Mouse (Mus musculus): Measurements from ENCODE around the gene 5730596B20Rik.

Gene 5730596B20Rik

GRCm38 (mm10) chr6:52209685-52210046, 32.4 kb downstream of the 5730596B20Rik start:
- DNase-seq (ENCODE audit: extremely low read depth, insufficient read length, low spot score) = no peak

GRCm38 (mm10) chr6:52211170-52211935, 34.1 kb downstream of the 5730596B20Rik start:
- peak; percentile 84 for DNase-seq (ENCODE audit: extremely low read depth, insufficient read length, low spot score)

GRCm38 (mm10) chr6:52211961-52212360, 34.7 kb downstream of the 5730596B20Rik start:
- no peak for DNase-seq (ENCODE audit: extremely low read depth, insufficient read length, low spot score)

GRCm38 (mm10) chr6:52212556-52213118, 35.3 kb downstream of the 5730596B20Rik start:
- DNase-seq (ENCODE audit: extremely low read depth, insufficient read length, low spot score) = peak; percentile 78

GRCm38 (mm10) chr6:52213119-52213986, 36.1 kb downstream of the 5730596B20Rik start, which contains the start of the genes Hoxa3 and Gm28308:
Gene Hoxa3, minus strand, starts transcription at chr6:52213336.
Gene Gm28308, minus strand, starts transcription at chr6:52213339.
- DNase-seq (ENCODE audit: extremely low read depth, insufficient read length, low spot score) = peak; percentile 81

GRCm38 (mm10) chr6:52214271-52214670, 37.0 kb downstream of the 5730596B20Rik start:
- DNase-seq (ENCODE audit: extremely low read depth, insufficient read length, low spot score) = no peak

GRCm38 (mm10) chr6:52215070-52215469, 37.8 kb downstream of the 5730596B20Rik start:
- no peak for DNase-seq (ENCODE audit: extremely low read depth, insufficient read length, low spot score)

GRCm38 (mm10) chr6:52215771-52216535, 38.7 kb downstream of the 5730596B20Rik start:
- DNase-seq (ENCODE audit: extremely low read depth, insufficient read length, low spot score) = no peak

- no peak for DNase-seq (ENCODE audit: extremely low read depth, insufficient read length, low spot score)
Observed at GRCm38 (mm10) chr6:52216691-52217458, 39.6 kb downstream of the 5730596B20Rik start.

- no peak for DNase-seq (ENCODE audit: extremely low read depth, insufficient read length, low spot score)
Observed at GRCm38 (mm10) chr6:52217459-52217768, 40.1 kb downstream of the 5730596B20Rik start.

GRCm38 (mm10) chr6:52217895-52218642, 40.8 kb downstream of the 5730596B20Rik start:
- no peak for DNase-seq (ENCODE audit: extremely low read depth, insufficient read length, low spot score)

- no peak for DNase-seq (ENCODE audit: extremely low read depth, insufficient read length, low spot score)
Observed at GRCm38 (mm10) chr6:52218643-52219215, 41.4 kb downstream of the 5730596B20Rik start.

GRCm38 (mm10) chr6:52219234-52219942, 42.1 kb downstream of the 5730596B20Rik start:
- DNase-seq (ENCODE audit: extremely low read depth, insufficient read length, low spot score) = no peak

GRCm38 (mm10) chr6:52220003-52220864, 42.9 kb downstream of the 5730596B20Rik start:
- no peak for DNase-seq (ENCODE audit: extremely low read depth, insufficient read length, low spot score)

- no peak for DNase-seq (ENCODE audit: extremely low read depth, insufficient read length, low spot score)
Observed at GRCm38 (mm10) chr6:52220865-52221310, 43.6 kb downstream of the 5730596B20Rik start.

GRCm38 (mm10) chr6:52221337-52221992, 44.2 kb downstream of the 5730596B20Rik start, which contains the start of gene Hoxa7:
Gene Hoxa7, minus strand, starts transcription at chr6:52221854.
- DNase-seq (ENCODE audit: extremely low read depth, insufficient read length, low spot score) = peak; percentile 83

Data from 3134 (cell line).